Mouse (Mus musculus) bone marrow macrophage, adult 2 months (primary cell): Measurements from ENCODE around the gene Plin3.

ENCODE experiments used
- CTCF ChIP-seq: IDR thresholded peaks from 2 replicates; pipeline ENCODE4 v1.5.1; 2012; ENCODE audit warnings: low read depth, mild to moderate bottlenecking, low read length, moderate library complexity
- POLR2A ChIP-seq: IDR thresholded peaks from 2 replicates; pipeline ENCODE4 v1.6.1; 2012; ENCODE audit warnings: mild to moderate bottlenecking, low read depth, low read length, borderline replicate concordance

DNA sequence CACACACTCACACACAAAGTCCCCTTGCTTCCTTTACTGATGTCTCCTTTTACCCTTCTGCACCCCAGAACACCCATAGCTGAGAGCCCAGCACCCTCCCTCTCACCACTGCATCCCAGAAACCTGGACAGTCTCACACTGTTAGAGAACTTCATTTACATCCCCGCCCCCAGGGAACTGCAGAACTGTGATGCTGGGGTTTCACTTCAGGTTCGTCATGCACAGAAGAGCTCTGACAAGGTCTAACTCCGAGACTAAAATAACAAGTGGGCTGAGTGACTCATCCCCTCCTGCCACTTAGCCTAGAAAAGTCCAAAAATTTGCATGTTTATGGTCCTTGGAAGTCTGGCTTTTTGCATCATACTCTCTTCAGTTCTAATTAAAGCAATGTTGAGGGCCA is 26.4 kb downstream of the Plin3 start:
- TF ChIP-seq CTCF (no peak), POLR2A (no peak)
